Mouse (Mus musculus): ENCODE results near the gene Gtf2h1. TPM values are rescaled to one million over a fixed set of nuclear protein-coding genes. Genes with fewer than 3 reads are reported as not detected.

The Gtf2h1 gene
- 4.7 and 5.4 TPM in 2 replicates for polyA plus RNA-seq (2012; rRNA removed)

DNA sequence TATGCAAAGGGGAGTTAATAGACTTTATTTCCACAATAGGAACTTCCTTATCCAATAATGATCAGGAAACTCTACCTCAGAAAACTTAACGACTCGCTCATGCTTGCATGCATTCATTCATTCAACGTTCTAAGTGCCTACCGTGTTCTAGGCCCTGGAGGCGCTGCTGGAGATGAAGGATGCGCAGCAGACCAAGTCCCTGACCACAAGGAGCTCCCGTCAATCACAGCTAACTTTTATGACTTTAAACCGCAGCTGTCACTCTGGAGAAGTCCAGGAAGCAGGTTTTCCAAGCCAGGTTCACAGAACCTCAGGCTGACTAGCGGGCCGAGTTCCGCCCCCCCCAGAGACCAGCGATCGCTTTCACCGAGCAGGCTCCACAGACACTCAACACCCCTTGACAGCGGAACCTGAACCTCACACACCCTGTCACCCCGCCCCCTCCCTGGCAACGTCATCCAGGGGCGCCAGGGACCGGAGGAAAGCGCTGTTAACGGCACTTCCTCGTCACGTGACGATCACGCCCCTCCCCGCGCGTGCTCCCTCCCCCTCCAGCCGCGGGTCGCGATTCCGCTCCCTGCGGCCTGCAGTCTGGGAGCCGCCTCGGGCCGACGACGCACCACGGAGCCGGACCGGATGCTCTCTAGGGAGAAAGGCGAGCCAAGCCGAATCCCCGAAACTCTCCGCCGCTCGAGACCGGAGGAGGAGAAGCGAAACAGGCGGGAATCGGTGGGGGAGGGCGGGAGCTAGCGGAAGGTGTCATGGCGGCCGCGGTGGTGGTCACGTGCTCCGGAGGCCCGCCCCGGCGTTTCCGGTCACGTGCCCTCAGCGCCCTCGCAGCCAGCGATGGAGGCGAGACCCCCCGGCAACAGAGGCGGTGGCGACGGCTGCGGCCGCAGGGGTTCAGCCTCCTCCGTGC lies at the start of gene Gtf2h1, which contains the start of gene Hps5:
TSS of gene Gtf2h1 (plus strand) at position 817 of the 919 bp plus-strand sequence.
TSS of gene Hps5 (minus strand) at position 778 of the 919 bp plus-strand sequence.
- DNase-seq (ENCODE audit: low read depth in 1 of 2, low spot score in 2 of 2) = peak; percentile 96 to 99
- Histone ChIP-seq H3K36me3 (ENCODE audit: control insufficient read depth, insufficient read depth, low read length) (0 out of 2 replicates have a peak, but pooled peaks cover 1% of the 10 kb centered on the region), H3K4me3 (ENCODE audit: extremely low read depth, insufficient read depth, insufficient read length) (peak within 1 kb of the TSS; percentile 88), H3K4me1 (ENCODE audit: control insufficient read depth, insufficient read depth, insufficient read length) (peaks cover 5% of the 10 kb centered on the region; the same call in 1 of the 2 replicates), H3K27ac (ENCODE audit: insufficient read depth, low read length) (peak within 1 kb of the TSS; percentile 95), H3K27me3 (ENCODE audit: control insufficient read depth, insufficient read depth, low read length) (no peaks in the 10 kb centered on the region)
- WGBS = under 1% methylated on average over 75 of the region's 75 CpGs
- no peak; the same call in none of the 2 replicates for TF ChIP-seq POLR2A (IDR thresholded peaks at IDR 0.05; ENCODE audit: low read depth, low read length)
- no peak for TF ChIP-seq CTCF (IDR thresholded peaks at IDR 0.05; ENCODE audit: extremely low read depth, insufficient read depth, insufficient read length, insufficient replicate concordance)

GRCm38 (mm10) chr7:46746381-46746780 lies 49.5 kb upstream of the Gtf2h1 start:
- Histone ChIP-seq H3K36me3 (ENCODE audit: control insufficient read depth, insufficient read depth, low read length) (no peaks in the 10 kb centered on the region), H3K27me3 (ENCODE audit: control insufficient read depth, insufficient read depth, low read length) (no peaks in the 10 kb centered on the region), H3K4me1 (ENCODE audit: control insufficient read depth, insufficient read depth, insufficient read length) (no peaks in the 10 kb centered on the region), H3K4me3 (ENCODE audit: extremely low read depth, insufficient read depth, insufficient read length) (no peak overlapping the region), H3K27ac (ENCODE audit: insufficient read depth, low read length) (no peak overlapping the region)
- DNase-seq (ENCODE audit: low read depth in 1 of 2, low spot score in 2 of 2) = no peak
- TF ChIP-seq CTCF (IDR thresholded peaks at IDR 0.05; ENCODE audit: extremely low read depth, insufficient read depth, insufficient read length, insufficient replicate concordance) (no peak), POLR2A (IDR thresholded peaks at IDR 0.05; ENCODE audit: low read depth, low read length) (no peak)
- WGBS = 89% methylated on average over 7 of the region's 7 CpGs

GRCm38 (mm10) chr7:46748459-46748858 lies 47.4 kb upstream of the Gtf2h1 start:
- H3K36me3 ChIP-seq (ENCODE audit: control insufficient read depth, insufficient read depth, low read length) = no peaks in the 10 kb centered on the region
- no peak overlapping the region for H3K4me3 ChIP-seq (ENCODE audit: extremely low read depth, insufficient read depth, insufficient read length)
- no peak for DNase-seq (ENCODE audit: low read depth in 1 of 2, low spot score in 2 of 2)
- H3K4me1 ChIP-seq (ENCODE audit: control insufficient read depth, insufficient read depth, insufficient read length) = no peaks in the 10 kb centered on the region
- TF ChIP-seq POLR2A (IDR thresholded peaks at IDR 0.05; ENCODE audit: low read depth, low read length) = no peak
- TF ChIP-seq CTCF (IDR thresholded peaks at IDR 0.05; ENCODE audit: extremely low read depth, insufficient read depth, insufficient read length, insufficient replicate concordance) = no peak
- 35% methylated on average over 3 of the region's 3 CpGs for WGBS
- no peak overlapping the region for H3K27ac ChIP-seq (ENCODE audit: insufficient read depth, low read length)
- H3K27me3 ChIP-seq (ENCODE audit: control insufficient read depth, insufficient read depth, low read length) = no peaks in the 10 kb centered on the region

GRCm38 (mm10) chr7:46751490-46751889 lies 44.4 kb upstream of the Gtf2h1 start, which contains the start of gene Saa2:
TSS of gene Saa2 (plus strand) at chr7:46751790.
- H3K27ac ChIP-seq (ENCODE audit: insufficient read depth, low read length) = no peak within 1 kb of the TSS
- no peak within 1 kb of the TSS for H3K4me3 ChIP-seq (ENCODE audit: extremely low read depth, insufficient read depth, insufficient read length)
- no peak for TF ChIP-seq CTCF (IDR thresholded peaks at IDR 0.05; ENCODE audit: extremely low read depth, insufficient read depth, insufficient read length, insufficient replicate concordance)
- TF ChIP-seq POLR2A (IDR thresholded peaks at IDR 0.05; ENCODE audit: low read depth, low read length) = no peak
- DNase-seq (ENCODE audit: low read depth in 1 of 2, low spot score in 2 of 2) = no peak
- no peaks in the 10 kb centered on the region for H3K36me3 ChIP-seq (ENCODE audit: control insufficient read depth, insufficient read depth, low read length)
- H3K4me1 ChIP-seq (ENCODE audit: control insufficient read depth, insufficient read depth, insufficient read length) = no peaks in the 10 kb centered on the region
- H3K27me3 ChIP-seq (ENCODE audit: control insufficient read depth, insufficient read depth, low read length) = no peaks in the 10 kb centered on the region
- WGBS = 81% methylated on average over 3 of the region's 3 CpGs

DNA sequence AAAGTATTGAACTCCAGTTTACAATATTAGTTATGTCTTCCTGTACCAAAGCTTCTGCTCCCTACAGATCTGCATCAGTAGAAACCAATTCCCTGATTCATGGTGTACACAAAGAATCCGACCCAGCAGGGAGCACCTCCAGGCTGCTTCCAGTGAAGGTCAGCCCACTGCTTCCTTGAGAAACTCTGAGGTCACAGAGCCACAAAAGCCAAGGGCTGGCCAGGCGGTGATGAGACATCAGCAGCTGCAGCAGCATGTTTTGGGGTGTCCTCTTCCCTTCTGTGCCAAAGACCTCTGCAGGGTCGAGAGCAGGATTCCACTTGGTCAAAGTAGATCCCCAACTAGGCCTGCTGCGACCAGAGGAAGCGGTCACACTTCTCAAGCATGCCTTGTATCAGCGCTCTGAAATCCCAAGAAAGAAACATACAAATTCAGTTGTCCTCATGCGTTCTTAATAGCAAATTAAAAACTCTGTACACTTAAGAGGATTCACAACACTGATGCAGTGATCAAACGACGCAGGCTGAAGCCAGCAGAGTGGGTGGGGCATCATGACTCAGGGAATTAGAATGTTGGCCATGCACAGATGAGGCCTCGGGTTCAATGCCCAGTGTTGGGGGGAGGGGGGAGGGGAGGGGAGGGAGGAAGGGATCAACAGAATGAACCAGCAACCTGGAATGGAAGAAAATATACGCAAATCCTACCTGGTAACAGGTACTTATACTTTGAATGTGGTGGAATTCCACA lies 34.7 kb upstream of the Gtf2h1 start:
- Histone ChIP-seq H3K27me3 (ENCODE audit: control insufficient read depth, insufficient read depth, low read length) (no peaks in the 10 kb centered on the region), H3K36me3 (ENCODE audit: control insufficient read depth, insufficient read depth, low read length) (peaks cover 35% of the 10 kb centered on the region), H3K4me3 (ENCODE audit: extremely low read depth, insufficient read depth, insufficient read length) (no peak overlapping the region), H3K27ac (ENCODE audit: insufficient read depth, low read length) (no peak overlapping the region), H3K4me1 (ENCODE audit: control insufficient read depth, insufficient read depth, insufficient read length) (no peaks in the 10 kb centered on the region)
- 89% methylated on average over 11 of the region's 11 CpGs for WGBS
- no peak for DNase-seq (ENCODE audit: low read depth in 1 of 2, low spot score in 2 of 2)
- TF ChIP-seq POLR2A (IDR thresholded peaks at IDR 0.05; ENCODE audit: low read depth, low read length) = no peak
- no peak for TF ChIP-seq CTCF (IDR thresholded peaks at IDR 0.05; ENCODE audit: extremely low read depth, insufficient read depth, insufficient read length, insufficient replicate concordance)

DNA sequence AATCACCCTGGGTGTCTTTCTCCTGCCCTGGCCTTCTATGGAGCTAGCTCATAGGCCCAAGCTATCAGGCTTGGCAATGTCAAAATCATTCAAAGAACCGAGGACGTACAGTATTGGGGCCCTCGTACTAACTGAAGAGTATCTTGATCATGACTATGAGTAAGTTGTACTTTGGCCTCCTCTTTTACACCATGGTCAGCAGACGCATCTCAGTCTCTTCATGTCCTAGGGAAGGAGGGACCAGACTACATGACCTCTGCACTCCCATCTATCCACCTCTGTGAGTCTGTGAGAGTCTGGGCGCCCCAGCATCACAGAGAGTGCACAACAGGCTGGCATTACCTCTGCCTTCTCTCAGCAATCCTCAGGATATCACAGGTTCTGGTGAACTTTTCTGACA lies 33.3 kb upstream of the Gtf2h1 start:
- Histone ChIP-seq H3K27ac (ENCODE audit: insufficient read depth, low read length) (no peak overlapping the region), H3K4me3 (ENCODE audit: extremely low read depth, insufficient read depth, insufficient read length) (no peak overlapping the region), H3K36me3 (ENCODE audit: control insufficient read depth, insufficient read depth, low read length) (peaks cover 39% of the 10 kb centered on the region), H3K4me1 (ENCODE audit: control insufficient read depth, insufficient read depth, insufficient read length) (no peaks in the 10 kb centered on the region), H3K27me3 (ENCODE audit: control insufficient read depth, insufficient read depth, low read length) (no peaks in the 10 kb centered on the region)
- 96% methylated on average over 5 of the region's 5 CpGs for WGBS
- DNase-seq (ENCODE audit: low read depth in 1 of 2, low spot score in 2 of 2) = no peak
- TF ChIP-seq CTCF (IDR thresholded peaks at IDR 0.05; ENCODE audit: extremely low read depth, insufficient read depth, insufficient read length, insufficient replicate concordance) = no peak
- TF ChIP-seq POLR2A (IDR thresholded peaks at IDR 0.05; ENCODE audit: low read depth, low read length) = no peak
